Mouse (Mus musculus): ENCODE data around the gene Mob1a.

Mob1a gene

DNA sequence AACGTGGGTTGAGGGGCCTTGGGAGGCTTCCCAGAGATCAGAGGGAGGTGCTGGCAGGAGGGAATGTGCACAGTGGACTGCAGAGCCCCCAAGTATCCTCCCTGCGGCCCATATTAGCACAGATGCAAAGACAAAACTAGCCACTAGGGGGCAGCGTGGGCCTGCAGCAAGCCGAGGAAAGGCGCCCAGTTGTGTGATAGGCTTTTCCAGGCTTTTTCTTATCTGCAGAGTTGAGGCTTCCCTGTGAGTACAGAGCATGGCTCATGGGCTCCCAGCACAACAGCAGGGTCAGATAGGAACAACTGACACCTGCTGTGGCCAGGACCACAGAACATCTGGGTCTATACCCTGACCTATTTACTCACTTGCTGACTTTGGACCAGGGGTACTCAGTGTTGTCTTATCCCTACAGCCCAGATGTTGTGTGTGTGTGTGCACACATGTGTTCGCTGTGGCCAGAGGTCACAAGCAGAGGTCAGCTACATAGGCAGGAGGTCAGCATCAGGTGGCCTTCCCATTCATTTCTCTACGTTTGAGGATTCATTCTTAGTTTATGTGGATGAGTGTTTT is 30.8 kb downstream of the Mob1a start:
- TF ChIP-seq CTCF (conservative IDR thresholded peaks at IDR 0.05; ENCODE audit: low read length), result peak; percentile 92
- no peak for TF ChIP-seq POU5F1 (IDR thresholded peaks at IDR 0.05; ENCODE audit: borderline replicate concordance, low read length)
- TF ChIP-seq NANOG (IDR thresholded peaks at IDR 0.05; ENCODE audit: borderline replicate concordance, low read length), result no peak
- H3K9me3 ChIP-seq (ENCODE audit: low read length), result no peaks in the 10 kb centered on the region
- H3K36me3 ChIP-seq (ENCODE audit: insufficient read depth, low read length), result peaks cover 76% of the 10 kb centered on the region
- H3K4me3 ChIP-seq (replicated peaks; ENCODE audit: low read length), result no peak overlapping the region
- no peaks in the 10 kb centered on the region for H3K27me3 ChIP-seq (ENCODE audit: insufficient read depth, low read length)
- peaks cover 18% of the 10 kb centered on the region for H3K4me1 ChIP-seq (replicated peaks; ENCODE audit: low read depth, low read length)

DNA sequence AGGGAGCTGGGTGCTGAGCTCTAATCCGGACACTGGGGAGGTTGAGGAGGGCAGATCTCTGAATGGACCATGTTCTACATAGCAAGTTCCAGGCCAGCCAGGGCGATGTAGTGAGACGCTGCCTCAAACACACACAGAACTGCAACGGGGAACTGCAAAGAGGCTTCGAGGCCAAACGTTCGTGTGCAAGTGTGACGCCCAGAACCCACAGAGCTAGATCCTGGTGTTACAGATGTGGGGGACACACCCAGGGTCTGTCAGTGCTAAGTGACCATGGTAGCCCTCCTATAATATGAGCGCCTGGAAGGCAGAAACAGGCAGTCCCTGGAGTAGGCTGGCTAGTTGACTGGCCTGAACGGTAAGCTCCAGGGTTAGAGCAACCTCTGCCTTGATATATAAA is 31.6 kb downstream of the Mob1a start:
- no peak for TF ChIP-seq NANOG (IDR thresholded peaks at IDR 0.05; ENCODE audit: borderline replicate concordance, low read length)
- TF ChIP-seq CTCF (conservative IDR thresholded peaks at IDR 0.05; ENCODE audit: low read length), result no peak
- TF ChIP-seq POU5F1 (IDR thresholded peaks at IDR 0.05; ENCODE audit: borderline replicate concordance, low read length), result no peak

DNA sequence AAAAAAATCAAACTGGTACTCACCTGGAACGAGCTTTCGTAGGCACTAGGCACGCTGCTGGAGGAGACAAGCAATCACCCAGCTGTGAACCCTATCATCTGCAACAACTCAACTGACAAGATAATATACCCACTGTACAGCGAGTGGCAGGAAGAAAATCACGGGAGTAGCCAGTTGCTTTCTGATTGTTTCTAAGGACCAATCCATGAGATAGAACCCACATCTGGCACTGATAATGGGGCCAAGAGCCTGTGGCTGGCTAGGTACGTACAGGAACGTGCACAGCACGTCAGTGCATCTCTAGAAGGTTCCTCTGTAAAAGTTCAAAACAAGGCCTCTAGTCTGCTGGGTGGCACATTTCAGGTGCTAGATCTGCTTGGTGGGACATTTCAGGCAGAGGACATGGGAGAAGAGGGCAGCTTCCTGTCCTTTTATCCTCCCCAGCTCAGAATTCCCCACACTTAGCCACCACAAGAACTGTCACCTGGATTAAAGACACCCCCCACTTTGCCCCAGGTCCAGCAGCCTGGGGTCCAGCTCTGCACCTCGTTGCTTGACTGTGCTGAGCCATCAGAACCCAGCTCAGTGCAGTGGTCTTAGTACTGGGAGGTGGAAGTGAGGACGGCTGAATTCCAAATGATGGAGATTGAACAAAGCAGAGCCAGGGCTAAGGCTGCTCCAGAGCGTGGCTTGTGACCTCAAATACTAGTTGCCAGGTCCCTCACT is 35.9 kb downstream of the Mob1a start:
- H3K9me3 ChIP-seq (ENCODE audit: low read length), result no peaks in the 10 kb centered on the region
- H3K36me3 ChIP-seq (ENCODE audit: insufficient read depth, low read length), result peaks cover 31% of the 10 kb centered on the region
- TF ChIP-seq NANOG (IDR thresholded peaks at IDR 0.05; ENCODE audit: borderline replicate concordance, low read length) (no peak), CTCF (conservative IDR thresholded peaks at IDR 0.05; ENCODE audit: low read length) (no peak), POU5F1 (IDR thresholded peaks at IDR 0.05; ENCODE audit: borderline replicate concordance, low read length) (no peak)
- no peak overlapping the region for H3K4me3 ChIP-seq (replicated peaks; ENCODE audit: low read length)
- peaks cover 19% of the 10 kb centered on the region for H3K4me1 ChIP-seq (replicated peaks; ENCODE audit: low read depth, low read length)
- peaks cover 7% of the 10 kb centered on the region for H3K27me3 ChIP-seq (ENCODE audit: insufficient read depth, low read length)

More for the DNA sequence above, 31.6 kb downstream of the Mob1a start:
- Histone ChIP-seq H3K4me1 (replicated peaks; ENCODE audit: low read depth, low read length) (peaks cover 18% of the 10 kb centered on the region), H3K4me3 (replicated peaks; ENCODE audit: low read length) (no peak overlapping the region), H3K9me3 (ENCODE audit: low read length) (no peaks in the 10 kb centered on the region), H3K36me3 (ENCODE audit: insufficient read depth, low read length) (peaks cover 69% of the 10 kb centered on the region), H3K27me3 (ENCODE audit: insufficient read depth, low read length) (no peaks in the 10 kb centered on the region)

DNA sequence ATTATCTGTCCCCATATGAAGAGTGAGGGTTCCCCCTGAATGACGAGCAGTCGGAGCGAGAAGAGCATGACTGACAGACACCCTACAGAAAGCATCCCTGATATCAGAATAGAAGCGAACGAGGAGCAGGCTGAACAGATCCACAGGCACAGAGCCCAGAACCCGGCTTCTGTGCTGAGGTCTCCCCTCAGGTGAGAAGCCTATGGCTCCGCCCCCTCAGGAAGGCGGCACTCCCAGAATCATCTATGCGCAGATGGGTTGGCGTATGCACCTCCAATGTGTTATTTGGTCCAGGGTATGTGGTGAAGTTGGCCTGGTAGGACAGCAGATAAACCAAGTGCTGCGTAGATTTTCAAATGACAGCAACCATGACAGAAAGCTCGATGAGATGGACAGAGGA is 37.3 kb downstream of the Mob1a start:
- TF ChIP-seq CTCF (conservative IDR thresholded peaks at IDR 0.05; ENCODE audit: low read length) (no peak), NANOG (IDR thresholded peaks at IDR 0.05; ENCODE audit: borderline replicate concordance, low read length) (no peak), POU5F1 (IDR thresholded peaks at IDR 0.05; ENCODE audit: borderline replicate concordance, low read length) (no peak)
- no peaks in the 10 kb centered on the region for H3K9me3 ChIP-seq (ENCODE audit: low read length)
- peaks cover 26% of the 10 kb centered on the region for H3K4me1 ChIP-seq (replicated peaks; ENCODE audit: low read depth, low read length)
- H3K27me3 ChIP-seq (ENCODE audit: insufficient read depth, low read length), result peaks cover 18% of the 10 kb centered on the region
- H3K4me3 ChIP-seq (replicated peaks; ENCODE audit: low read length), result no peak overlapping the region
- H3K36me3 ChIP-seq (ENCODE audit: insufficient read depth, low read length), result peaks cover 17% of the 10 kb centered on the region

DNA sequence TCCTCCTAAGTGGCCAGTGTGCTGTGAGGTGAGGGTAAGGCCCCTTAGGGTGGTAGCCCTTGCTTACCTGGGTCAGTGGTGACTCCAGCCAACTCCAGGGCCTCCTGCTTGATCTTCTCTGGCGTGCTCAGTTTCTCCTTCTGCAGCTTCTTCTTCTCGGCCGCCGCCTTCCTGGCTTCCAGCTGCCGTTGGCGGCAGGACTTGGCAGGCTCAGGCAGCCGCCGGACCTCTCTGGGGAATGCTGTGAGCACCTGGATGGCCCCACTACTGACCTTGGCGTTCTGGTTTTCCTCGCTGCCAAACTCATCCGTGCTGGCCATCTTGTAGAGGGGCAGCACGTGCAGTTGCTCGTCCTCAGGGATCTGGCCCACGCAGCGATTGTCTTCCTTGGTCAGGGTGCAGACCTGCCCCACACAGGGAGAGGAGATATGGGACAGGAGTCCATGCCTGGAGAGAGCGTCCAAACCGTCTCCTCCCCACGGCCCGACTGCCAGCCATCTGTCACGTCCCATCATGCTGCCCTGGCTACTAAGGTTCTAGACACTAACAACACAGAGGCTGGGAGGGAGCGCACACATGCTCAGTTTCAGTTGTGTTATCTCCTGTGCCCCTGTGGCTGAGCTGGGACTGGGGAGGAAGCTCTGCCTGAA is 44.6 kb downstream of the Mob1a start:
- H3K27me3 ChIP-seq (ENCODE audit: insufficient read depth, low read length), result peaks cover 39% of the 10 kb centered on the region

DNA sequence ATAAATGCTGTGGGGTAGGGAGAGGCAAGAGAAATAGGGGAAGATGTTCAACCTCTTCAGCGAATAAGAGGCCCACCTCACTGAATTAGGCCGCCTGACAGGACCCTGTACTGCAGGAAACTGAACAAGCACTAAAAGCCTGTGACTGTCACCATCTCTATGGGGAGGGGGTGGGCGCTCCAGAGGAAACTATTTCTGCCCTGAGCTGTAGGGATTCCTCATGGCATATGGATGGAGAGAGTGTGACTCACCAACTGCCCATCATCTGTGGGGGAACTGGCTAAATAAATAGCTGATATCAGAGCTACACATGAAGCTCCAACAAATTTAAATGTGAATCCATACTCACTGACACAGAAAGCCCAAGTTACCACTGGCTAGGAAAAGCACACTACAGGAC is 45.5 kb downstream of the Mob1a start:
- peaks cover 32% of the 10 kb centered on the region for H3K4me1 ChIP-seq (replicated peaks; ENCODE audit: low read depth, low read length)
- H3K36me3 ChIP-seq (ENCODE audit: insufficient read depth, low read length), result peaks cover 25% of the 10 kb centered on the region
- peaks cover 10% of the 10 kb centered on the region for H3K9me3 ChIP-seq (ENCODE audit: low read length)
- peaks cover 38% of the 10 kb centered on the region for H3K27me3 ChIP-seq (ENCODE audit: insufficient read depth, low read length)
- TF ChIP-seq NANOG (IDR thresholded peaks at IDR 0.05; ENCODE audit: borderline replicate concordance, low read length) (no peak), POU5F1 (IDR thresholded peaks at IDR 0.05; ENCODE audit: borderline replicate concordance, low read length) (no peak), CTCF (conservative IDR thresholded peaks at IDR 0.05; ENCODE audit: low read length) (no peak)
- no peak overlapping the region for H3K4me3 ChIP-seq (replicated peaks; ENCODE audit: low read length)

More for the DNA sequence above, 44.6 kb downstream of the Mob1a start:
- Histone ChIP-seq H3K4me1 (replicated peaks; ENCODE audit: low read depth, low read length) (peaks cover 35% of the 10 kb centered on the region), H3K36me3 (ENCODE audit: insufficient read depth, low read length) (peaks cover 23% of the 10 kb centered on the region), H3K9me3 (ENCODE audit: low read length) (peaks cover 10% of the 10 kb centered on the region), H3K4me3 (replicated peaks; ENCODE audit: low read length) (peak overlapping the region; percentile 54)
- no peak for TF ChIP-seq POU5F1 (IDR thresholded peaks at IDR 0.05; ENCODE audit: borderline replicate concordance, low read length)
- no peak for TF ChIP-seq CTCF (conservative IDR thresholded peaks at IDR 0.05; ENCODE audit: low read length)
- TF ChIP-seq NANOG (IDR thresholded peaks at IDR 0.05; ENCODE audit: borderline replicate concordance, low read length), result no peak

GRCm38 (mm10) chr6:83373704-83374300 is 48.0 kb downstream of the Mob1a start:
- no peak overlapping the region for H3K4me3 ChIP-seq (replicated peaks; ENCODE audit: low read length)
- H3K4me1 ChIP-seq (replicated peaks; ENCODE audit: low read depth, low read length), result peaks cover 14% of the 10 kb centered on the region
- peaks cover 10% of the 10 kb centered on the region for H3K9me3 ChIP-seq (ENCODE audit: low read length)
- H3K36me3 ChIP-seq (ENCODE audit: insufficient read depth, low read length), result peaks cover 27% of the 10 kb centered on the region
- H3K27me3 ChIP-seq (ENCODE audit: insufficient read depth, low read length), result peaks cover 17% of the 10 kb centered on the region
- TF ChIP-seq CTCF (conservative IDR thresholded peaks at IDR 0.05; ENCODE audit: low read length) (no peak), POU5F1 (IDR thresholded peaks at IDR 0.05; ENCODE audit: borderline replicate concordance, low read length) (no peak), NANOG (IDR thresholded peaks at IDR 0.05; ENCODE audit: borderline replicate concordance, low read length) (no peak)

Data from E14TG2a.4 (cell line).